8 mouse cellular contexts compared by ENCODE assay signal in the genomic region with DNA sequence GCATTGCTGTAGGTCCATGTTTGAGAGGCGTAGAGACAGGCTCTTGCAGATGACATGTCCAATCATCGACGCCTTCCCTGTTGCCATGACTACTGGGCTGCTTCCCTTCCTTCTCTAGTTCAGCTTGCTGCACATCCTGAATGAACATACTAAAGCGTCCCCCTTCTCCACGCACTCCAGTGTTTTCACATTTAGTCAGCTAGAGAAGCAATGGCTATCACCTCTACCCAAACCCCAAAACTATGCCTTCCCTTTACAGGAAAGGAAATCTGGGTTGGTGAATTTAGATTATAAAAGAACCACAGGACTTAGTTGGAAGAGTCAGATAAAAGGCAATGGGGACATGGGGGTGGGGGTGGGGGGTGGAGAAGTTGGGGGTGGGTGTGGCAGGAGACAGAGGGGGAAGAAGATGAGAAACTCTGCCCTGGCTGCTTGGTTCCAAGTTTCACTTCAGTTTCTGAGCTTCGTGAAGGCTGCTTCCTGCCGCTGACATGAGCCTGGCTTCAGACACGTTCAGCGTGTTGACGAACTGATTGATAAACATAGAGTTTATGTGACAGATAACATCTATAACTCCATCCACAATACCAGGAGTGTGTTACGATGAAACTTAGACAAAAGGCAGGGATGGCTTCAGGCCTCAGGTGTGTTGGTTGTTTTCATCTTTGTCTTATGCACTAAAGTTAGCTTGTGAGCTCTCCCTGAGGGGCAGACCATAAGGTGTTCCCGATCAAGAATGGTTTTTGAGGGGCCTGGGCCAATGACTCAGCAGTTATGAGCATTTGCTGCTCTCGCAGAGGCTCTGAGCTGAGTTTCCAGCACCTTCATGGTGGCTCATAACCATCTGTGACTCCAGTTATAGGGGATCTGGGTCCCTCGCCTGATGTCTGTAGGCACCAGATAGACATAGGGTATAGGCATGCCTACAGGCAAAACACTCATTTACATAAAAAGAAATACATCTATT. TPM values are rescaled to one million over a fixed set of nuclear protein-coding genes. Genes with fewer than 3 reads are reported as not detected.
DNase-seq lines count a peak whose midpoint lies in the region; ATAC-seq and TF ChIP-seq lines count a peak whose summit lies in the region.

No protein-coding gene starts in this region.

- no peaks in the 10 kb centered on the region for H3K9me3 ChIP-seq in heart, embryonic 15.5 days (replicated peaks)

- TF ChIP-seq POLR2A in kidney, adult 2 months (IDR thresholded peaks at IDR 0.05; ENCODE audit: low read depth, low read length): no peak

- H3K27me3 ChIP-seq in kidney, adult 2 months (replicated peaks; ENCODE audit: control insufficient read depth, insufficient read depth, low read length): no peaks in the 10 kb centered on the region
- H3K27me3 ChIP-seq in heart, embryonic 15.5 days: no peaks in the 10 kb centered on the region

- WGBS in kidney, adult 2 months: 74% methylated on average over 14 of the region's 14 CpGs
- 38% methylated on average over 14 of the region's 14 CpGs for WGBS in heart, embryonic 15.5 days

- H3K27ac ChIP-seq in kidney, adult 2 months (ENCODE audit: insufficient read depth, low read depth, low read length): no peak overlapping the region
- H3K27ac ChIP-seq in heart, embryonic 15.5 days: peak overlapping the region; percentile 72

- peak; percentile 13 for DNase-seq in kidney, adult 2 months
- no peak for DNase-seq in kidney, adult 9 months
- DNase-seq in embryo, embryonic 10 days (ENCODE audit: low spot score): peak; percentile 77
- DNase-seq in left cerebral cortex, adult 11 months (ENCODE audit: low spot score): peak; percentile 55
- DNase-seq in lung, postnatal 25 days (ENCODE audit: low spot score): peak; percentile 56
- peak; percentile 87 to 94 for DNase-seq in right cerebral cortex, postnatal 10 days (ENCODE audit: low spot score in 2 of 2)
- no peak for DNase-seq in urinary bladder, adult 2 months (ENCODE audit: low spot score)

- TF ChIP-seq CTCF in kidney, adult 2 months (conservative IDR thresholded peaks at IDR 0.05; ENCODE audit: insufficient read depth, insufficient read length, low read depth, low read length): no peak

- H3K4me2 ChIP-seq in heart, embryonic 15.5 days: no peak overlapping the region

- ATAC-seq in heart, embryonic 15.5 days (replicated peaks; ENCODE audit: insufficient number of reproducible peaks, insufficient read depth, low FRiP score, low read depth): peak; percentile 63; the same call in 1 of the 2 replicates

- H3K4me1 ChIP-seq in kidney, adult 2 months (ENCODE audit: control insufficient read depth, insufficient read depth, low read length): no peaks in the 10 kb centered on the region
- peaks cover 39% of the 10 kb centered on the region for H3K4me1 ChIP-seq in heart, embryonic 15.5 days (replicated peaks)

- no peaks in the 10 kb centered on the region for H3K36me3 ChIP-seq in kidney, adult 2 months (ENCODE audit: control insufficient read depth, insufficient read depth, low read length)
- H3K36me3 ChIP-seq in heart, embryonic 15.5 days: no peaks in the 10 kb centered on the region

- H3K9ac ChIP-seq in heart, embryonic 15.5 days: no peak overlapping the region

- no peak overlapping the region for H3K4me3 ChIP-seq in kidney, adult 2 months (ENCODE audit: insufficient read depth, low read depth, low read length)
- H3K4me3 ChIP-seq in heart, embryonic 15.5 days: no peak overlapping the region

RNA-seq across cellular contexts. Expression of gene Dapp1, which starts 28.1 kb away (rescaled TPM):
- 1.7 and 2.3 TPM in 2 replicates for polyA plus RNA-seq in kidney, adult 2 months (2012; rRNA removed)
- 18.4 TPM in 2 replicates for polyA plus RNA-seq in heart, embryonic 15.5 days (2015; fragmentation: Nextera tagmentation; extraction: Ambion mirVana)
- 16.0 and 16.5 TPM in 2 replicates for polyA plus RNA-seq in urinary bladder, adult 2 months (2012; rRNA removed)

RNA-seq across cellular contexts. Expression of gene Lamtor3, which starts 34.9 kb away (rescaled TPM):
- 32.9 and 41.5 TPM in 2 replicates for polyA plus RNA-seq in kidney, adult 2 months (2012; rRNA removed)
- 100 and 108 TPM in 2 replicates for polyA plus RNA-seq in heart, embryonic 15.5 days (2015; fragmentation: Nextera tagmentation; extraction: Ambion mirVana)
- polyA plus RNA-seq in urinary bladder, adult 2 months (2012; rRNA removed): 81.4 and 102 TPM in 2 replicates

Comparison
In these comparisons a context has a peak if more than half of its experiments do, and no peak if none do; other contexts are left out.
1. DNase-seq: peak in kidney, adult 2 months (single experiment), embryo, embryonic 10 days (single experiment), left cerebral cortex, adult 11 months (single experiment), lung, postnatal 25 days (single experiment) and right cerebral cortex, postnatal 10 days (2 of 2); none in kidney, adult 9 months (single experiment) and urinary bladder, adult 2 months (single experiment).